Mouse (Mus musculus) spleen, adult 2 months (tissue): ENCODE measurements around the gene Gabbr2.

Source experiments
- CTCF ChIP-seq: fragments of 200-500 bp; IDR thresholded peaks from 2 replicates; pipeline ENCODE4 v1.5.1; 2011; ENCODE audit warnings: mild to moderate bottlenecking, inconsistent platforms; ENCODE audit not compliant: insufficient read depth, insufficient read length, insufficient replicate concordance; ENCODE audit errors: extremely low read depth
- POLR2A ChIP-seq: fragments of 200-500 bp; IDR thresholded peaks from 2 replicates; pipeline ENCODE4 v1.6.1; 2011; ENCODE audit warnings: low read depth, low read length, inconsistent platforms

GRCm38 (mm10) chr4:46625101-46625500 is 366.6 kb downstream of the Gabbr2 start:
- TF ChIP-seq POLR2A (no peak), CTCF (no peak)
